Mouse (Mus musculus): ENCODE measurements at regions not wholly inside any gene's neighbourhood (a gene's known extent, or its start where the extent isn't known, plus 50 kb on each side); places are given as distances from the start of the nearest gene placed in this dataset.

GRCm38 (mm10) chr3:149371439-149371838, 381.1 kb upstream of the Adgrl2 start:
- TF ChIP-seq CTCF (IDR thresholded peaks at IDR 0.05) (no peak), EP300 (IDR thresholded peaks at IDR 0.05) (no peak)

Measured in lung, postnatal 0 days (tissue).